Mouse (Mus musculus) A20 (cell line): Measurements from ENCODE around the gene Shank2.

Experiments used
- DNase-seq: peaks from one replicate; pipeline ENCODE4 v3.0.0-alpha.2; 2011; ENCODE audit warnings: low read depth, low spot score

The Shank2 gene

GRCm38 (mm10) chr7:144325603-144326002 is 323.9 kb downstream of the Shank2 start:
- no peak for DNase-seq

GRCm38 (mm10) chr7:144329403-144329890 is 327.7 kb downstream of the Shank2 start:
- DNase-seq: no peak

DNA sequence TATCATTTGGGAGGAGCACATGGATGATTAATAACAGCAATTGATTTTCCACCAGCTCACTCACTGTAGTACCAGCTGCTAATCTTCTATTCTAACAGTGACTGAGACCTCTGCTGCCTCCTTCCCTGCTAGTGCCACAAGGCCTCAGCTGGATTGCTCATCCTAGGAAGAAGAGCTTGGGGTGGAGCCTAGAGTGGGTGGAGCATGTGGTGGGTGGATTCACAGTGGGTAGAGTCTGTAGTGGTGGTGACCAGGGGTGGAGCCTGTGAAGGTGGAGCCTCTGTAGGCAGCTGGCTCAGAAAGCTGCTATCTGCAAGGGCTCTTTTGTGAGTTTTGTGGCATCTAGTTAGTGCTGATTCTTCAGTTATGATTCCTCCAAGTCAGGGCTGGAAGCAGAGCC is 334.9 kb downstream of the Shank2 start:
- DNase-seq: no peak

DNA sequence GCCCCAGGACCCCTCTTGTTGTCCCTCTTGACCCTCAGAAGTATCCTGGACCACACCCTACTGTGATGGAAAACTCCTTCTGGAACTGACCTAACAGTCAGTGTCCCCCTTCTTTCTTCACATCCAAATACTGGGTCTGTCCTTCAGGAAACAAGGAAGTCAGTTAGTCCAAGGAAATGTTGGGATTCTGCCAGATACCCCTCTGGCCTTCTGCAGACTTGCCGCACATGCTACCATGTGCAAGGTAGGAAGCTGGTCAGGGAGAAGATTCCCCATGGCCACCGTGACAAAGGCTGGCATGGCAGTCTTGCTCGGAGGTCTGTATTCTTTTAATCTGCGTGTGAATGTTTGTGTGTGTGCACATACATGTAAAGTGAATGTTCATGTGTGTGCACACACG is 337.0 kb downstream of the Shank2 start:
- DNase-seq: no peak

- no peak for DNase-seq
Measured at GRCm38 (mm10) chr7:144340376-144340775, 338.6 kb downstream of the Shank2 start.

GRCm38 (mm10) chr7:144366133-144366532 is 364.4 kb downstream of the Shank2 start:
- no peak for DNase-seq

GRCm38 (mm10) chr7:144373059-144373458 is 371.3 kb downstream of the Shank2 start:
- peak; percentile 17 for DNase-seq

GRCm38 (mm10) chr7:144375483-144375882 is 373.8 kb downstream of the Shank2 start:
- no peak for DNase-seq

GRCm38 (mm10) chr7:144378254-144378653 is 376.5 kb downstream of the Shank2 start:
- no peak for DNase-seq

- no peak for DNase-seq
Measured at GRCm38 (mm10) chr7:144379243-144379884, 377.6 kb downstream of the Shank2 start.

DNA sequence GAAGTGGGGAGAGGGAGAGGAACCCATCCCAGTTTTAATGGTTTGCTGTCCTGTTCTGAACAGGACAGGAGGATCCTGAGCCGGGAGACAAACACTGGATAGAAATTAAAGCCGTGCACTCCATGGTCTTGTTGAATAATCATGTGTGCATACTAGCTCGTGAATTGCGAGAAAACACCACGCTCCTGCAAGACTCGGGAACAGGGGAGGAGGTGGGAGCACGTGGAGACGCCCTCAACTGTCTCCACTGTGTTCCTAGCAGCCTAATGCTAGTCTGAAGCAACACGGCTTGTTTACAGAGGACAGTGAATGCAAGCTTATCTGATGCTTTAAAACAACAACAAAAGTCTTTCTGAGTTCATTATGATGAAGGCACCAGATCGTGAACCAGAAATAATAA is 379.9 kb downstream of the Shank2 start:
- no peak for DNase-seq

- DNase-seq: peak; percentile 30
Measured at GRCm38 (mm10) chr7:144387537-144387936, 385.8 kb downstream of the Shank2 start.

- no peak for DNase-seq
Measured at GRCm38 (mm10) chr7:144389704-144390103, 388.0 kb downstream of the Shank2 start.

DNA sequence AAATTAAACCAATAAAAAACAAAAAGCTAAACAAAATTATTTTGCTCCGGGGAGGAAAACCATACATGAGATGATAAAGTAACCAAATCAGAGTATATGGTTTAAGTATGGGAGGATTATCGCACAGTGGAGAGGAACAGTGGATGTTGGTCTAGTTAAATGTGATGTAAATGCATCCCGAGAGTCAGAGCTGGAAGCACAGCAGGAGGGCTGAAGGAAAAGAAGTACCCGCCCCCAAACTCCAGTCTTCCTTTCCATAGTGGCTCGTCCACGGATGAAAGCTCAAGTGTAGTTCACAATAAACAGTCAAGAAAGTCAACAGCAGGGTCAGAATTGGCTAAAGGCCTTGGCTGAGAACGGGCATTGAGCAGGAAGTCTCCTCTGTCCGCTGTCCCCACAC is 388.9 kb downstream of the Shank2 start:
- DNase-seq: no peak

DNA sequence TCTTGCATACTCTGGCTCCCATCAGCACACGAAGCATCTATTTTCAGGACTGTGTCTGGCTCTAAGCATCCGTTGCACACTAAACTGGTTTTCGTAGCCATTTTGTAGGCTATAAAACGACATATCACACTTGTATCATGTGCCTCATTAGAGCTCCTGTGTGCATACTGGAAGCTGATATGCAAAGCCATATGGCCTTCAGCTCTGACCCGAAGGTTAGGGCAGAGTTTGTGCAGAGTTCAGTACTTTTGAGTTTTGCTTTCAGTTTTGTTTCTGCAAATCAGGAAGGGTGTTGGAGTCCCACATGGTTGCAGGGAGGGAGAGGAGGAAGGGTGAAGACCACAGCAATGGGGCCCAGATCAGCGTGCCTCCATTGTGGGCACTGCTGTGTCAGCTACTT is 390.0 kb downstream of the Shank2 start:
- no peak for DNase-seq

GRCm38 (mm10) chr7:144402492-144402891 is 400.8 kb downstream of the Shank2 start:
- DNase-seq: no peak

DNA sequence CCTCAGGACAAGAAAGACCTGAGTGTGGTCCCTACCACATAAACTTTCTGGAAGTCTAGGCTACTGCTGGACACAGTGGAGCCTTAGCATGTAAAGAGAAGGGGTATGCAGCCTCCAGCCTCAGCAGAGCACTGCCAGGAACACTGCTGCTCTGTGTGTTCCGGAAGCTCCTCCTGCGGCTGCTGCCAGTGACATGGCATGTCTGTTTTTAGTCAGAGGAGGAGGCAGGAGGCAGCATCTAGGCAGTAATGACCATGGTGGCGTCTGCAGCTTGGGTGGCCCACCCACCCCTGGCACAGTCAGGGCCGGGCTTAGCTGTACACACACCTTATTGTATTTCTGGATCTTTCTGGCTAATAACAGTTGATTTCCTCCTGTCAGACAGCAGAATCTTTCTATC is 405.9 kb downstream of the Shank2 start:
- DNase-seq: no peak

GRCm38 (mm10) chr7:144408464-144409000 is 406.8 kb downstream of the Shank2 start:
- DNase-seq: no peak

- no peak for DNase-seq
Measured at GRCm38 (mm10) chr7:144409682-144410081, 408.0 kb downstream of the Shank2 start.

DNA sequence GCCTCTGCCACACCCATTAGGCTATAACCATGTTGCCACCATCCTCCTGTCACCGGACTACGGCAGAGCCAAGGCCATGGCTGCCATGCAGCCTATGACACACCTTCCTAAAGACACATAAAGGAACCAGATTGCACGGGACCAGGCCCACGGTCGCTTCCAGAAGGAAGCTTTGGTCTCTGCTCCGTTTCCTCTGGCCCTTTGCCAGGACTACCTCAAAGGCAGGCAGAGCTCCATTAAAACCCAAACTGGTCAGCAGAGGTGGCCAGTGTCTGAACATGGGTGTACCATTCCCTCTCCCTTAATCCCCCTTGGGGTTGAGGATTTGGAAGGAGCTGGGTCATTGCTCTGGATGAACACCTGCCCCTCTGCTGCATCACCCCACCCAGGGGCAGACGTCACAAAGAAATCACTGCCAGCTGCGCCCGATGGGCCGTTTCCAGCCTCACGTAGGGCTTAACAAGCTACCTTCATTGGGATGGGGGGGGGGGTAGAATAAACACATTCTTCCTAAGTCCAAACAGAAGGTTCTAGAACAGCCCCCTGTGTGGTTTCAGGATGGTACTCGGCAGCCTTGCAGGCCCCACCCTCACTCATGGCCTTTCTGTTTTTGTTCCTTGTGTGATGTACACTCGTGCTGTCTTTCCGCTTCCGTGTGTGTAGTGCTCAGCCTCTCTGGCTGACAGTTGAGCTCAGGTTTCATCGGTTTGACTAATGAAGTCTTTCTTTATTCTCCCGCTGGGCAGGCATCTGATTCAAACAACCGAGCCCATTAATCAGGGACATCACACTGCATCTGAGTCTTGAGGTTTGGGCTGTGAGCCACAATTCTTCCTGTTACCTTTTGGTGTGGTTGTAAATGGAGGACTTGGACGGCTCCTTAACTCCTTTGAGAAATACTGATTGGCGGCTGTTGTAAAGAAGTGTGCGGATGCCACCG is 410.5 kb downstream of the Shank2 start:
- DNase-seq: no peak

- DNase-seq: no peak
Measured at GRCm38 (mm10) chr7:144414632-144415031, 412.9 kb downstream of the Shank2 start.

DNA sequence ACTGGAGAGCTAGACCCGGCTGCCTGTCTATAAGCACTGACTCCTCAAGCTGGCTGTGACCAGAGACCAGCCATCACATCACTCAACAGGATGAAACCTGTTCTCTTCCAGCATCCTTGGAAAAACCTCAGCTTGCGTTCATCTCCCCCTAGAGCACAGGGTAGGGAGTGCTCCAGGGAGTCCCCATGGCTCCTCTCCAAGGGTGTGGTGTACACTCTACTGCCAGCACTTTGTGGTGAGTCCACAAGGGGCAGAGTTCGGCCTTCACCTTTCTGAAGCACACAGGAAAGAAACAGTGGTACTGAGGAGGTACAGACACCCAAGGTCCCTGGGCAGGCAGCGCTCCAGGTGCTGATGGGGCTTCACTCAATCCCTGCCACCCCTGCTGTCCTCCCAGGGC is 414.1 kb downstream of the Shank2 start:
- DNase-seq: peak; percentile 16
